Mouse (Mus musculus): ENCODE results near the gene Cdon. TPM values are rescaled to one million over a fixed set of nuclear protein-coding genes. Genes with fewer than 3 reads are reported as not detected.

Gene Cdon
- total RNA-seq, 1 experiment = 13.4 TPM

- Histone ChIP-seq H3K4me3 (ENCODE audit: insufficient read depth in 1 of 2, low read depth in 1 of 2, low read length in 2 of 2, poor library complexity in 1 of 2, severe bottlenecking in 1 of 2) (no peak overlapping the region), H3K36me3 (ENCODE audit: control insufficient read depth, insufficient read depth, low read length, poor library complexity, severe bottlenecking) (no peaks in the 10 kb centered on the region), H3K27ac (ENCODE audit: insufficient read depth, low read depth, low read length, poor library complexity, severe bottlenecking) (no peak overlapping the region), H3K9ac (ENCODE audit: insufficient read depth, low read depth, low read length, poor library complexity, severe bottlenecking) (no peak overlapping the region), H3K9me3 (ENCODE audit: control insufficient read depth, insufficient read depth, low read depth, low read length) (no peaks in the 10 kb centered on the region), H3K4me1 (ENCODE audit: control insufficient read depth in 2 of 2, insufficient read depth in 2 of 2, low read length in 2 of 2, poor library complexity in 1 of 2) (no peaks in the 10 kb centered on the region)
- TF ChIP-seq MAFK (IDR thresholded peaks at IDR 0.05; ENCODE audit: insufficient read depth, low read depth, low read length) (no peak), CHD2 (IDR thresholded peaks at IDR 0.05; ENCODE audit: low read depth, low read length) (no peak)
- DNase-seq (ENCODE audit: low read depth, low spot score) = no peak
- in situ Hi-C loops (cut with MboI; ENCODE audit: low sequenced_read_pairs in 2 of 2, unreplicated experiment in 2 of 2) = no loop called here
These were observed 101.3 kb downstream of the Cdon start for GRCm38 (mm10) chr9:35522241-35522640.

GRCm38 (mm10) chr9:35522821-35523515 is 102.0 kb downstream of the Cdon start:
- no peak for DNase-seq (ENCODE audit: low read depth, low spot score)
- no peaks in the 10 kb centered on the region for H3K36me3 ChIP-seq (ENCODE audit: control insufficient read depth, insufficient read depth, low read length, poor library complexity, severe bottlenecking)
- in situ Hi-C loops (cut with MboI; ENCODE audit: low sequenced_read_pairs in 2 of 2, unreplicated experiment in 2 of 2) = no loop called here
- TF ChIP-seq HCFC1 (IDR thresholded peaks at IDR 0.05; ENCODE audit: borderline replicate concordance, insufficient read depth, low read length) = no peak
- TF ChIP-seq ZNF384 (IDR thresholded peaks at IDR 0.05; ENCODE audit: low read depth, low read length) = no peak
- no peak for TF ChIP-seq MAFK (IDR thresholded peaks at IDR 0.05; ENCODE audit: insufficient read depth, low read depth, low read length)
- TF ChIP-seq CHD2 (IDR thresholded peaks at IDR 0.05; ENCODE audit: low read depth, low read length) = no peak
- no peak for TF ChIP-seq ZC3H11A (IDR thresholded peaks at IDR 0.05; ENCODE audit: borderline replicate concordance, low read depth, low read length)
- no peaks in the 10 kb centered on the region for H3K4me1 ChIP-seq (ENCODE audit: control insufficient read depth in 2 of 2, insufficient read depth in 2 of 2, low read length in 2 of 2, poor library complexity in 1 of 2)
- no peaks in the 10 kb centered on the region for H3K9me3 ChIP-seq (ENCODE audit: control insufficient read depth, insufficient read depth, low read depth, low read length)
- no peak overlapping the region for H3K27ac ChIP-seq (ENCODE audit: insufficient read depth, low read depth, low read length, poor library complexity, severe bottlenecking)
- H3K9ac ChIP-seq (ENCODE audit: insufficient read depth, low read depth, low read length, poor library complexity, severe bottlenecking) = no peak overlapping the region
- H3K4me3 ChIP-seq (ENCODE audit: insufficient read depth in 1 of 2, low read depth in 1 of 2, low read length in 2 of 2, poor library complexity in 1 of 2, severe bottlenecking in 1 of 2) = no peak overlapping the region

- in situ Hi-C loops (cut with MboI; ENCODE audit: low sequenced_read_pairs in 2 of 2, unreplicated experiment in 2 of 2) = no loop called here
These were observed 102.6 kb downstream of the Cdon start for GRCm38 (mm10) chr9:35523541-35523940.

GRCm38 (mm10) chr9:35523941-35524411 is 103.0 kb downstream of the Cdon start:
- TF ChIP-seq ZNF384 (IDR thresholded peaks at IDR 0.05; ENCODE audit: low read depth, low read length) (no peak), ZC3H11A (IDR thresholded peaks at IDR 0.05; ENCODE audit: borderline replicate concordance, low read depth, low read length) (peak; percentile 51; the same call in 1 of the 2 replicates)
- no peaks in the 10 kb centered on the region for H3K36me3 ChIP-seq (ENCODE audit: control insufficient read depth, insufficient read depth, low read length, poor library complexity, severe bottlenecking)
- H3K9ac ChIP-seq (ENCODE audit: insufficient read depth, low read depth, low read length, poor library complexity, severe bottlenecking) = no peak overlapping the region
- DNase-seq (ENCODE audit: low read depth, low spot score) = peak; percentile 37
- in situ Hi-C loops (cut with MboI; ENCODE audit: low sequenced_read_pairs in 2 of 2, unreplicated experiment in 2 of 2) = no loop called here
- H3K4me3 ChIP-seq (ENCODE audit: insufficient read depth in 1 of 2, low read depth in 1 of 2, low read length in 2 of 2, poor library complexity in 1 of 2, severe bottlenecking in 1 of 2) = no peak overlapping the region
- no peaks in the 10 kb centered on the region for H3K9me3 ChIP-seq (ENCODE audit: control insufficient read depth, insufficient read depth, low read depth, low read length)
- H3K27ac ChIP-seq (ENCODE audit: insufficient read depth, low read depth, low read length, poor library complexity, severe bottlenecking) = no peak overlapping the region
- no peaks in the 10 kb centered on the region for H3K4me1 ChIP-seq (ENCODE audit: control insufficient read depth in 2 of 2, insufficient read depth in 2 of 2, low read length in 2 of 2, poor library complexity in 1 of 2)

More at GRCm38 (mm10) chr9:35523541-35523940, 102.6 kb downstream of the Cdon start:
- no peak overlapping the region for H3K4me3 ChIP-seq (ENCODE audit: insufficient read depth in 1 of 2, low read depth in 1 of 2, low read length in 2 of 2, poor library complexity in 1 of 2, severe bottlenecking in 1 of 2)
- H3K4me1 ChIP-seq (ENCODE audit: control insufficient read depth in 2 of 2, insufficient read depth in 2 of 2, low read length in 2 of 2, poor library complexity in 1 of 2) = no peaks in the 10 kb centered on the region
- DNase-seq (ENCODE audit: low read depth, low spot score) = peak; percentile 4
- H3K9ac ChIP-seq (ENCODE audit: insufficient read depth, low read depth, low read length, poor library complexity, severe bottlenecking) = no peak overlapping the region
- TF ChIP-seq MAFK (IDR thresholded peaks at IDR 0.05; ENCODE audit: insufficient read depth, low read depth, low read length) = no peak
- TF ChIP-seq HCFC1 (IDR thresholded peaks at IDR 0.05; ENCODE audit: borderline replicate concordance, insufficient read depth, low read length) = no peak
- TF ChIP-seq ZC3H11A (IDR thresholded peaks at IDR 0.05; ENCODE audit: borderline replicate concordance, low read depth, low read length) = no peak
- TF ChIP-seq CHD2 (IDR thresholded peaks at IDR 0.05; ENCODE audit: low read depth, low read length) = no peak
- no peak for TF ChIP-seq ZNF384 (IDR thresholded peaks at IDR 0.05; ENCODE audit: low read depth, low read length)
- no peaks in the 10 kb centered on the region for H3K36me3 ChIP-seq (ENCODE audit: control insufficient read depth, insufficient read depth, low read length, poor library complexity, severe bottlenecking)
- H3K27ac ChIP-seq (ENCODE audit: insufficient read depth, low read depth, low read length, poor library complexity, severe bottlenecking) = no peak overlapping the region
- H3K9me3 ChIP-seq (ENCODE audit: control insufficient read depth, insufficient read depth, low read depth, low read length) = no peaks in the 10 kb centered on the region

- no peak for DNase-seq (ENCODE audit: low read depth, low spot score)
- Histone ChIP-seq H3K4me3 (ENCODE audit: insufficient read depth in 1 of 2, low read depth in 1 of 2, low read length in 2 of 2, poor library complexity in 1 of 2, severe bottlenecking in 1 of 2) (no peak overlapping the region), H3K27ac (ENCODE audit: insufficient read depth, low read depth, low read length, poor library complexity, severe bottlenecking) (no peak overlapping the region), H3K9ac (ENCODE audit: insufficient read depth, low read depth, low read length, poor library complexity, severe bottlenecking) (no peak overlapping the region), H3K36me3 (ENCODE audit: control insufficient read depth, insufficient read depth, low read length, poor library complexity, severe bottlenecking) (no peaks in the 10 kb centered on the region), H3K9me3 (ENCODE audit: control insufficient read depth, insufficient read depth, low read depth, low read length) (no peaks in the 10 kb centered on the region), H3K4me1 (ENCODE audit: control insufficient read depth in 2 of 2, insufficient read depth in 2 of 2, low read length in 2 of 2, poor library complexity in 1 of 2) (no peaks in the 10 kb centered on the region)
- in situ Hi-C loops (cut with MboI; ENCODE audit: low sequenced_read_pairs in 2 of 2, unreplicated experiment in 2 of 2) = no loop called here
- TF ChIP-seq HCFC1 (IDR thresholded peaks at IDR 0.05; ENCODE audit: borderline replicate concordance, insufficient read depth, low read length) (no peak), CHD2 (IDR thresholded peaks at IDR 0.05; ENCODE audit: low read depth, low read length) (no peak), MAFK (IDR thresholded peaks at IDR 0.05; ENCODE audit: insufficient read depth, low read depth, low read length) (no peak), ZC3H11A (IDR thresholded peaks at IDR 0.05; ENCODE audit: borderline replicate concordance, low read depth, low read length) (no peak), ZNF384 (IDR thresholded peaks at IDR 0.05; ENCODE audit: low read depth, low read length) (no peak)
These were observed 108.2 kb downstream of the Cdon start for GRCm38 (mm10) chr9:35529141-35529540.

All from ES-E14 (cell line).